Mouse (Mus musculus) forebrain, embryonic 12.5 days (tissue): ENCODE results near the gene Muc1. TPM values are rescaled to one million over a fixed set of nuclear protein-coding genes. Genes with fewer than 3 reads are reported as not detected.

Source experiments
- ATAC-seq: fragments of 200-750 bp; cut with Nextera tagmentation; 2 replicates; pipeline ENCODE4 v1.8.0; 2017; ENCODE audit warnings: moderate TSS enrichment; ENCODE audit not compliant: low FRiP score
- H3K27ac ChIP-seq: fragments of 300-500 bp; sonication (generic); 2 replicates; pipeline ENCODE4 v1.5.1; 2016; ENCODE audit warnings: mild to moderate bottlenecking
- H3K27me3 ChIP-seq: fragments of 300-500 bp; sonication (generic); 2 replicates; pipeline ENCODE4 v1.6.1; 2016; ENCODE audit warnings: mild to moderate bottlenecking
- H3K36me3 ChIP-seq: fragments of 300-500 bp; sonication (generic); replicated peaks from 2 replicates; pipeline ENCODE4 v1.6.1; 2016; ENCODE audit warnings: mild to moderate bottlenecking
- H3K4me1 ChIP-seq: fragments of 300-500 bp; sonication (generic); 2 replicates; pipeline ENCODE4 v1.6.1; 2016
- H3K4me2 ChIP-seq: fragments of 300-500 bp; sonication (generic); 2 replicates; pipeline ENCODE4 v1.6.1; 2016; ENCODE audit warnings: mild to moderate bottlenecking, moderate library complexity
- H3K4me3 ChIP-seq: fragments of 300-500 bp; sonication (generic); replicated peaks from 2 replicates; pipeline ENCODE4 v1.5.1; 2016; ENCODE audit warnings: mild to moderate bottlenecking
- H3K9ac ChIP-seq: fragments of 300-500 bp; sonication (generic); 2 replicates; pipeline ENCODE4 v1.6.1; 2016; ENCODE audit warnings: mild to moderate bottlenecking
- H3K9me3 ChIP-seq: fragments of 300-500 bp; sonication (generic); 2 replicates; pipeline ENCODE4 v1.6.1; 2016
- WGBS: fragments of 180-500 bp; shearing (Covaris S2); methylation state at CpG from one replicate; pipeline ENCODE4 v1.1.7; 2016; 5-methylcytosine and 5-hydroxymethylcytosine counted together
- polyA plus RNA-seq: library from polyadenylated mRNA; unstranded; fragments of >200 nt; fragmentation: Nextera tagmentation; extraction: Ambion mirVana; gene quantifications from 2 replicates; pipeline ENCODE4 v1.2.1, GENCODE M21; 2016

The Muc1 gene
- polyA plus RNA-seq, 1 experiment from 2014 or later: 4.7 TPM

DNA sequence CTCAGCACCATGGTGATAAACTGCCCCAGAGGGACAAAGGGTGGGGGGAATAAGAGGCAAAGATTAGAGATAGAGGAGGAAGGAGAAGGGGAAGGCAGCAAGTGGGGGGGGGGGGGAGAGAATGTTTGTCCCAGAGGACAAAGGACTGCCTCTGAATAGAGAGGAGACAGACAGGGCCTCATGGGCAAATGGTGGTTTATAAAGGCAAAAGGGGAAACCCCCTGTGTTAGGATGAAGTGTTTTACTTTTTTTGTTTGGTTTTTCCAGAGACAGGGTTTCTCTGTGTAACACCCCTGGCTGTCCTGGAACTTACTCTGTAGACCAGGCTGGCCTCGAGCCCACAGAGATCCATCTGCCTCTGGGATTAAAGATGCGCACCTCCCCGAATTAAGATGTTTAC lies 31.4 kb downstream of the Muc1 start:
- H3K9me3 ChIP-seq: no peaks in the 10 kb centered on the region
- no peak overlapping the region for H3K4me2 ChIP-seq
- no peaks in the 10 kb centered on the region for H3K36me3 ChIP-seq
- H3K27me3 ChIP-seq: peaks cover 5% of the 10 kb centered on the region; the same call in 1 of the 2 replicates
- ATAC-seq: no peak
- no peak overlapping the region for H3K4me3 ChIP-seq
- H3K27ac ChIP-seq: no peak overlapping the region
- H3K9ac ChIP-seq: no peak overlapping the region
- H3K4me1 ChIP-seq: no peaks in the 10 kb centered on the region
- 70% methylated on average over 3 of the region's 3 CpGs for WGBS

DNA sequence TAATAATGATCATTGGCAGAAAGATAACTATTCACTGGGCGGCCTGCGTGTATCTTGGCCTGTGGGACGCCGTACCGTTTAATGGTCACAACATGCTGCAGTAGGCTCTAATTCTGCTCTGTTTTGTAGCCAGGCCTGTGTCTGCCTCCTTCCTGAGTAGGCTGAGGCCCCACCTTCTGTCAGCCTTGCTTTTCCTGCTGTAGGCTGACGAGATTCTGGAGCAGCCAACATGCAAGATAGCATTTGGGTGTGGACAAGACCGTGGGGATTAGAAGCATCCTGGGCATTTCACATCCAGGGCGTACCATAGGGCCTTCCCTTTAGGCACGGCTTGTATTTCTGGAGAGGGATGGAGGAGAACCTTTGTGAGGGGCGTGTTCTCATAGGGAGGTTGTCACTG lies 33.6 kb downstream of the Muc1 start:
- Histone ChIP-seq H3K9me3 (no peaks in the 10 kb centered on the region), H3K4me1 (peaks cover 12% of the 10 kb centered on the region), H3K9ac (no peak overlapping the region), H3K4me3 (no peak overlapping the region), H3K4me2 (no peak overlapping the region), H3K27me3 (peaks cover 3% of the 10 kb centered on the region; the same call in 1 of the 2 replicates), H3K27ac (no peak overlapping the region), H3K36me3 (no peaks in the 10 kb centered on the region)
- no peak for ATAC-seq
- WGBS: 75% methylated on average over 10 of the region's 10 CpGs

DNA sequence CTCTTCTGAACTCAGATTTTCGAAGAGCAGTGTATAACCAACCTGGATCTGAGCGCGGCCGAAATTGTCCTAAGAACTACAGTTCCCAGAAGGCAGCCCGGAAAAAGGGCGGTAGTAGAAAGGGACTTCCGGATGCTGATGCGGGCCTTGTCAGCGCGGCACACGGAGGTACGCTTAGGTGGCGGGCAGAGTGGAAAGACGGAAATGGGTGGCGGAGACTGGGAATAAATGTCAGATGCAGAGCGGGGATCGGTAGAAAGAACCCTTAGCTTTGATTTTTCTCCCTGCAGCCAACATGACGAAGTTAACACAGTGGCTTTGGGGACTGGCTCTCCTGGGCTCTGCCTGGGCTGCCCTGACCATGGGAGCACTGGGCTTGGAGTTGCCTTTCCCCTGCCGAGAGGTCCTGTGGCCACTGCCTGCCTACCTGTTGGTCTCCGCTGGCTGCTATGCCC lies 37.6 kb downstream of the Muc1 start:
- under 1% methylated on average over 20 of the region's 20 CpGs for WGBS
- Histone ChIP-seq H3K27ac (peak overlapping the region; percentile 68), H3K4me1 (peaks cover 41% of the 10 kb centered on the region), H3K36me3 (no peaks in the 10 kb centered on the region; the same call in 1 of the 2 replicates), H3K4me2 (peak overlapping the region; percentile 98), H3K4me3 (peak overlapping the region; percentile 71), H3K27me3 (peaks cover 14% of the 10 kb centered on the region; the same call in 1 of the 2 replicates), H3K9me3 (no peaks in the 10 kb centered on the region), H3K9ac (peak overlapping the region; percentile 83)
- peak; percentile 90 for ATAC-seq

DNA sequence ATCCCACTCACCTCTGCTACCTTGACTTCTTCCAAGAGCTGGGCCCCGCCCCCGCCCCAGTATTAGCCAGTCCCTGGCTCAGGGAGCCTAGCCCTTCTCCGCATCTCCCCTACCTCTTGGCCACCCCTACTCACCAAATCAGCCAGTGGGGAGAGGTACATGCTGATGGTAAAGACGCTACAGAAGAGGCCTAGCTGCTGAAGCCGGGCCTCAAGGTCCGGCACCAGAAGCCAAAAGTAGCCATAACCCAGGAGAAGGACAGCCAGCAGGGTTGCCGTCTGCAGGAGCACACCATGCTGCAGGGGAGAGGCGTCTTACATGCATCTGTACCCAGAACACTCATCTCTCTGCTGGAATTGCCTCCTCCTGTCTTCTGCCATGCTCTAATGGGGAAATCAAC lies 40.1 kb downstream of the Muc1 start:
- peak overlapping the region; percentile 75; the same call in 1 of the 2 replicates for H3K4me2 ChIP-seq
- peaks cover 23% of the 10 kb centered on the region; the same call in 1 of the 2 replicates for H3K27me3 ChIP-seq
- no peak overlapping the region for H3K4me3 ChIP-seq
- H3K4me1 ChIP-seq: peaks cover 45% of the 10 kb centered on the region
- no peak overlapping the region for H3K9ac ChIP-seq
- 52% methylated on average over 8 of the region's 8 CpGs for WGBS
- H3K9me3 ChIP-seq: no peaks in the 10 kb centered on the region
- no peak for ATAC-seq
- H3K27ac ChIP-seq: no peak overlapping the region
- no peaks in the 10 kb centered on the region; the same call in 1 of the 2 replicates for H3K36me3 ChIP-seq

DNA sequence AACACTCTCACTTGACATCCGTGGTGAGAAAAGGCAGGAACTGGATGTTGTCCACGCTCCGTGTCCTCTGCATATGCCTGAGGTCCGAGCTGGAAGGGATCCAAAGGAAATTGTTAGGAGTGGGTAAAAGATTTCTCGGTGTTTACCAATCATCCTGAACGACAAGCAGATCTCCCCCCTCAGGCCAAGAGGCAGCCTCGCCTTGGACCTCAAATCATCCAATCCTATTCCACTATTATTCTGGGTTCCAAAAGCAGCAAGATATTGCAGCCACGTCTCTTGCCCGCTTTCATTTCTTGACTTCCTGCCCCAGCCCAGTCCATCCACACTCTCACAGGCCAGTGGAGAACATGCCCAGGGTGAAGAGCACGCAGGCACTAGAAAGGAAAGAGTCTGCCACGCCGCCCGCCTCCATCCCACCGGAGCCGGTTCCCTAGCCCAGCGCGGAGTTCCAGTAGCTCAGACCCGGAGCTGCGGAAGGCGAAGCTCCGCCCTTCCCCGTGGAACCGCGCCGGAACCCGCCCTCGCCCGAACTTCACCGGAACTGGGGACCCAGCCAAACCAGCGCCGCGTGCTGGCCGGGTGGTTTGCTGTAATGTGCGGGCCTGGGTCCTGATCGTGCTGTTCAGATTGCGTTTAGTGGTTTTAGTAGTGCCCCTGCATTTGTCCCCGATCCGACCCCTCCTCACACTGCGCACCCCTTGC lies 41.3 kb downstream of the Muc1 start, which contains the start of gene Slc50a1:
Gene Slc50a1 (minus strand): TSS at position 520 of the 705 bp plus-strand sequence.
- H3K4me2 ChIP-seq: peak within 1 kb of the TSS; percentile 75
- H3K9ac ChIP-seq: peak within 1 kb of the TSS; percentile 67
- peak within 1 kb of the TSS; percentile 54 for H3K27ac ChIP-seq
- peaks cover 45% of the 10 kb centered on the region for H3K4me1 ChIP-seq
- whole genome bisulfite sequencing: 4% methylated on average over 39 of the region's 39 CpGs
- no peaks in the 10 kb centered on the region for H3K9me3 ChIP-seq
- H3K27me3 ChIP-seq: peaks cover 23% of the 10 kb centered on the region; the same call in 1 of the 2 replicates
- ATAC-seq: peak; percentile 54
- H3K4me3 ChIP-seq: peak within 1 kb of the TSS; percentile 50
- no peaks in the 10 kb centered on the region; the same call in 1 of the 2 replicates for H3K36me3 ChIP-seq

DNA sequence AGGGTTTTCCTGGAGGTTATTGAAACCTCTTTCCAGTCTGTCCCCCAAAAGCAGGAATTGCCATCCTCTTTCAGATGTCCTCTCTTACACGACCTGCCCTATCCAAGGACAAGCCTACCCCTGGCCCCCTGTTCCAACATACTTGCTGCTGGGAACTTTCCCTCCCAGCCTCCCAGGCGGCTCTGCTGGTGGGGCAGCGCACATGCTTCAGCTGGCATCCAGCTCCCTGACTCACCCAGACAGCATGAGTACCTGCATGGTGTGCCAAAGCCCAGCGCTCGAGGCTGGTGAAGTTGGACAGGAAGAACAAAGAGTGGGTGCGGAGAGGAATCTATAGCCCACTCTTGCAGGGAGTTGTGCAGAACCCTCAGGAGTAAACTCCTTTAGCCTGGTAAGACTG lies 42.0 kb downstream of the Muc1 start:
- peak overlapping the region; percentile 54; the same call in 1 of the 2 replicates for H3K27ac ChIP-seq
- no peak for ATAC-seq
- H3K4me1 ChIP-seq: peaks cover 44% of the 10 kb centered on the region
- H3K9me3 ChIP-seq: no peaks in the 10 kb centered on the region
- H3K27me3 ChIP-seq: peaks cover 23% of the 10 kb centered on the region; the same call in 1 of the 2 replicates
- H3K9ac ChIP-seq: peak overlapping the region; percentile 67; the same call in 1 of the 2 replicates
- peak overlapping the region; percentile 50 for H3K4me3 ChIP-seq
- H3K36me3 ChIP-seq: no peaks in the 10 kb centered on the region; the same call in 1 of the 2 replicates
- peak overlapping the region; percentile 75 for H3K4me2 ChIP-seq
- 70% methylated on average over 6 of the region's 6 CpGs for WGBS

DNA sequence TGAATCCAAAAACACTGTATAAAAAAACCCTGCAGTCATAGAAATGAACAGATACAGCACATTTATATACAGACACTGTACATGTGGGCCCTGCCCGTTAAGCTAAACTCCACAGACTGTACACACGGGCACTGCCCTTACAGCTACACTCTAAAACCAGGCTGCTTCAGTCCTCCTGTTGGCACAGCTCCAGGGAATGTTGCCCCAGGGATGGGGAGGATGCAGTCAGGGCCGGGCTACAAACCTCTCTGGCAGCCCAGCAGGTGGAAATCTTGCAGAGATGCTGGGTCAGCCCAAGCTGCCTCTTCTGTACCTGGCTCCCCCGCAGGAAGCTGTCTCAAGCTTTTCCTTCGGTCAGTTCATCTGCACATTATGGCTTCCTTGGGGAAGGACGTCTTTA lies 42.9 kb downstream of the Muc1 start:
- WGBS: 61% methylated on average over 6 of the region's 6 CpGs
- Histone ChIP-seq H3K27ac (no peak overlapping the region), H3K36me3 (no peaks in the 10 kb centered on the region; the same call in 1 of the 2 replicates), H3K4me1 (peaks cover 39% of the 10 kb centered on the region), H3K9ac (no peak overlapping the region), H3K27me3 (peaks cover 23% of the 10 kb centered on the region; the same call in 1 of the 2 replicates), H3K4me3 (no peak overlapping the region), H3K4me2 (no peak overlapping the region), H3K9me3 (no peaks in the 10 kb centered on the region)
- no peak for ATAC-seq

DNA sequence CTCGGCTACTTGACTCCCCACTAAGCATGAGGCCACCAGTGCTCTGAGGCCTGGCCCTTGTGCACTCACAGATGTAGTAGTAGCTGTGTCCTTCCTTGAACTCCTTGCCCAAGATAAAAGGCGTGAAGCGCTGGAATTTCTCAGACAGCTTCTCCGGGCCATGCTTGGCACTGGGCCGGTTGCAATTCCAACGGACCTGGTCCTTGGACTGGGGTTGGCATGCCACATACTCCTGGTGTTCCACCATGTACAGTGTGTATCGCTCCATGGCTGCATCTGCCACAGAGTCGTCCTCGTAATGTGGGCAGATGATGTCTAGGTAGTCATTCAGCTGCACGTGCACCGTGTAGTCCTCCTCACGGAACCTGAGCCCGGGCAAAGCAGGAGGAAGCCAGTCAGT lies 47.2 kb downstream of the Muc1 start:
- H3K4me2 ChIP-seq: no peak overlapping the region
- H3K4me3 ChIP-seq: no peak overlapping the region
- H3K9ac ChIP-seq: no peak overlapping the region
- H3K27ac ChIP-seq: no peak overlapping the region
- no peaks in the 10 kb centered on the region for H3K36me3 ChIP-seq
- WGBS: 90% methylated on average over 13 of the region's 13 CpGs
- H3K4me1 ChIP-seq: peaks cover 35% of the 10 kb centered on the region
- no peak for ATAC-seq
- H3K9me3 ChIP-seq: no peaks in the 10 kb centered on the region
- peaks cover 51% of the 10 kb centered on the region for H3K27me3 ChIP-seq

DNA sequence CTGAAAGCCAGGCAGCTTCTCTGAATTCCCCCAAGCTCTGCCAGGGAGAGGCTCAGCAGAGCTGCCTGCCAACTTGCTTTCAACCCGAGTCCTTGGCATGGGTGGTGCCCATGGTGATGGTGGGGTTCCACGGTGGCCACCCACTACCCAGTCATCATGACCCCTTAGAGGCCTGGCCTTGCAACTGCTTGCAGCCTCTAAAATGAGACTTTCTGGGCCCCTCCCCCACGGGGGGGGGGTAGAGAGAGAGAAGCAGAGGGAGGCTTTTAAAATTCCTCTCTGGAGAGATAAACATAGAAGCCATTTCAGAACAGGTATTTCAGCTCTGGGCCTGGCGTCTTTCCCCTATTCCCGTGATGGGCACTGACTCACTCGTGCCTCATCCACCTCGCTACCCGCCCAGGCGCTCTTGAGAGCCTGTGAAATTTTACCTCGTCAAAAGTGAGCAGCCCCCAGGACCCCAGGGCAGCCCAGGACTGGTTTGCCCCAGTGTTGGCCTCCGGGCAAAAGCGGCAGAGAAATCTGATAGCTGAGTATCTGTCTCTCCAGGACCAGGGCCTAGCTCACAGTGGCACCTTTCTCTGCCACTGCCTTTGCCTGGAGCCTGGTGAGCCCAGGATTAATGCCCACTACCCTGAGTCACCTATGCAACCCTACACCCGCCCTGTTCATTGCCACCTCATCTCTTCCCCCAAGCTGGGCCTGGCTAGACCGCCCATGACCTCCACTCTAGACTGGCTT lies 48.6 kb downstream of the Muc1 start:
- 54% methylated on average over 14 of the region's 14 CpGs for whole genome bisulfite sequencing
- no peak for ATAC-seq
- Histone ChIP-seq H3K27me3 (peaks cover 51% of the 10 kb centered on the region), H3K27ac (no peak overlapping the region), H3K9ac (peak overlapping the region; percentile 29; the same call in 1 of the 2 replicates), H3K36me3 (no peaks in the 10 kb centered on the region), H3K4me1 (peaks cover 43% of the 10 kb centered on the region), H3K4me3 (no peak overlapping the region), H3K4me2 (peak overlapping the region; percentile 24), H3K9me3 (no peaks in the 10 kb centered on the region)

DNA sequence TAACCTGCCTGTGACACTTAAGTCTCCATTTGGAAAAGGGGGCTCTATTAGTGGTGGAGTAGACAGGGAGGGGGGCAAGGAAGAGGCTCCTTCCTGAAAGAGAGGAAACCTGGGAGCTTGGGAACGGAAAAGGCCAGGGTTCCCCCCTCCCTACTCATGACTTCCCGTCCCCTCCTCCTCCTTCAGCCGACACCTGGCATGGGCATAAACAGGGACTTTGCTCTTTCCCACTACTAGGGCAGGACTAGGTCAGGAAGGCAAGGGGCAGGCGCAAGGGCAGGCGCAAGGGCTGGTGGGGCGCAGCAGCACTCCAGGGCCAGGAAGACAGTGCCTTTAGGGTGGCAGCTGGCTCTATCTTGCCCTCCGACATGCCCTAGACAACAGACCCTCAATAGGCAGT lies 49.2 kb downstream of the Muc1 start:
- Histone ChIP-seq H3K27me3 (peaks cover 52% of the 10 kb centered on the region), H3K36me3 (no peaks in the 10 kb centered on the region), H3K4me2 (peak overlapping the region; percentile 24; the same call in 1 of the 2 replicates), H3K4me1 (peaks cover 43% of the 10 kb centered on the region), H3K27ac (no peak overlapping the region), H3K9ac (peak overlapping the region; percentile 33; the same call in 1 of the 2 replicates), H3K4me3 (0 out of 2 replicates have a peak overlapping the region, but pooled peaks have one; percentile 8), H3K9me3 (no peaks in the 10 kb centered on the region)
- WGBS: 74% methylated on average over 6 of the region's 7 CpGs
- no peak for ATAC-seq

DNA sequence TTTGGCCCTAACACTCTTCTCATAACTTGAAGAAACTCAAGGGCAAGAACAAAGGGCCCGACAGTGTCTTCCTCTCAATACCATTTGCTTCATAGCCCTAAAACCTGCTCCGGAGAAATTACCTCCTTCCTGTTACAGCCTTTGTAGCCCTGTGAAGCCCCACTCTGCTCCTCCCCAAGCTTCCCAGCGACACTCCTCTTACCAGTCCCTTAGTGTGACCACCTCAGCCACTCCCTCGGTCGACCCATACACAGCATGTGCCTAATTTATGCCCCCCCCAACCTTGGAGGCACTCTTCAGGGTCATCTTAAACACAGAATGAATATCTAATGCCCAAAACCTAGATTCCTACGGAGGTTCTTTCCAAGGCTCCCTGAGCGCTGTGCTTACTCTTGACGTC lies 49.8 kb downstream of the Muc1 start:
- peak overlapping the region; percentile 45; the same call in 1 of the 2 replicates for H3K4me3 ChIP-seq
- no peak overlapping the region for H3K9ac ChIP-seq
- no peaks in the 10 kb centered on the region for H3K36me3 ChIP-seq
- H3K9me3 ChIP-seq: no peaks in the 10 kb centered on the region
- H3K27me3 ChIP-seq: peaks cover 53% of the 10 kb centered on the region
- 26% methylated on average over 8 of the region's 8 CpGs for WGBS
- H3K27ac ChIP-seq: 0 out of 2 replicates have a peak overlapping the region, but pooled peaks have one; percentile 61
- no peak for ATAC-seq
- H3K4me1 ChIP-seq: peaks cover 43% of the 10 kb centered on the region
- peak overlapping the region; percentile 87 for H3K4me2 ChIP-seq
